Mouse (Mus musculus): ENCODE measurements at regions not wholly inside any gene's neighbourhood (a gene's known extent, or its start where the extent isn't known, plus 50 kb on each side); places are given as distances from the start of the nearest gene placed in this dataset.

DNA sequence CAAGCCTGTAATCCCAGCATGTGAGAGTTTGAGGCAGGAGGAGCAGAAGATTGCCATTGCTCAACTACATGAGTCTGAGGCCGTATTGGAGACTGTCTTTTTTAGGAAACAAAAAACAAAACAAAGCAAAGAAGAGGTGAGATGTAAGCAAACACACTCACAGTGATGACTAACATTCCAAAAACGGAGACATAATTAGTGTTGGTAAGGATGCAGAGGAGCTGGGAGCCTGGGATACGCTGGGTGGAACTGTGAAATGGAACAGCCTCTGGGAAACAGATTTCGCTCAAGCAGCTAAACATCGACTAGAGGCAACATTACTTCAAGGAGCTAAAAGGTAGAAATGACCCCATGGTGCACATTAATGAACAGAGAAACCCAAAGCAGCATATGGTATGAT is 68.3 kb upstream of the Lrig1 start:
- TF ChIP-seq POLR2A (IDR thresholded peaks at IDR 0.05; ENCODE audit: insufficient read depth, low read depth, low read length) = no peak
- TF ChIP-seq CTCF (IDR thresholded peaks at IDR 0.05; ENCODE audit: insufficient read depth, low read depth, low read length) = no peak
